Mouse (Mus musculus): ENCODE measurements around the gene Tmem53. TPM values are rescaled to one million over a fixed set of nuclear protein-coding genes. Genes with fewer than 3 reads are reported as not detected.

The Tmem53 gene
- polyA plus RNA-seq, 2 experiments: 7.7 to 10.5 TPM

- WGBS: 34% methylated on average over 6 of the region's 6 CpGs
- no peaks in the 10 kb centered on the region for H3K9me3 ChIP-seq (ENCODE audit: control insufficient read depth, low read length)
- H3K27ac ChIP-seq (replicated peaks; ENCODE audit: low read depth, low read length): no peak overlapping the region
- ATAC-seq (ENCODE audit: low FRiP score, low read depth): no peak
- no peak overlapping the region for H3K9ac ChIP-seq (ENCODE audit: low read depth, low read length, severe bottlenecking)
- H3K4me1 ChIP-seq (ENCODE audit: control insufficient read depth, insufficient read depth, low read length): peaks cover 9% of the 10 kb centered on the region
- H3K4me3 ChIP-seq (replicated peaks; ENCODE audit: low read length): no peak overlapping the region
- H3K4me2 ChIP-seq (replicated peaks; ENCODE audit: low read depth, low read length, severe bottlenecking): no peak overlapping the region
- DNase-seq (ENCODE audit: low spot score): no peak
- peaks cover 35% of the 10 kb centered on the region for H3K27me3 ChIP-seq (ENCODE audit: control insufficient read depth, insufficient read depth, low read length)
- H3K36me3 ChIP-seq (ENCODE audit: control insufficient read depth, insufficient read depth, low read length): no peaks in the 10 kb centered on the region
- no peak for TF ChIP-seq POLR2A (IDR thresholded peaks at IDR 0.05; ENCODE audit: borderline replicate concordance, extremely low read depth, insufficient read depth, insufficient read length)
Measured at GRCm38 (mm10) chr4:117307270-117307669, 55.5 kb downstream of the Tmem53 start.

- peaks cover 32% of the 10 kb centered on the region for H3K27me3 ChIP-seq (ENCODE audit: control insufficient read depth, insufficient read depth, low read length)
- H3K4me3 ChIP-seq (replicated peaks; ENCODE audit: low read length): no peak overlapping the region
- ATAC-seq (ENCODE audit: low FRiP score, low read depth) (no peak), DNase-seq (ENCODE audit: low spot score) (no peak)
- TF ChIP-seq POLR2A (IDR thresholded peaks at IDR 0.05; ENCODE audit: borderline replicate concordance, extremely low read depth, insufficient read depth, insufficient read length): no peak
- 94% methylated on average over 1 of the region's 1 CpGs for WGBS
- H3K9ac ChIP-seq (ENCODE audit: low read depth, low read length, severe bottlenecking): no peak overlapping the region
- no peaks in the 10 kb centered on the region for H3K9me3 ChIP-seq (ENCODE audit: control insufficient read depth, low read length)
- peaks cover 13% of the 10 kb centered on the region for H3K4me1 ChIP-seq (ENCODE audit: control insufficient read depth, insufficient read depth, low read length)
- no peak overlapping the region for H3K4me2 ChIP-seq (replicated peaks; ENCODE audit: low read depth, low read length, severe bottlenecking)
- H3K27ac ChIP-seq (replicated peaks; ENCODE audit: low read depth, low read length): no peak overlapping the region
- no peaks in the 10 kb centered on the region for H3K36me3 ChIP-seq (ENCODE audit: control insufficient read depth, insufficient read depth, low read length)
Measured at GRCm38 (mm10) chr4:117309427-117309826, 57.7 kb downstream of the Tmem53 start.

GRCm38 (mm10) chr4:117311891-117312290 is 60.1 kb downstream of the Tmem53 start:
- TF ChIP-seq POLR2A (IDR thresholded peaks at IDR 0.05; ENCODE audit: borderline replicate concordance, extremely low read depth, insufficient read depth, insufficient read length): no peak
- Histone ChIP-seq H3K9me3 (ENCODE audit: control insufficient read depth, low read length) (no peaks in the 10 kb centered on the region), H3K4me2 (replicated peaks; ENCODE audit: low read depth, low read length, severe bottlenecking) (no peak overlapping the region), H3K27ac (replicated peaks; ENCODE audit: low read depth, low read length) (no peak overlapping the region), H3K9ac (ENCODE audit: low read depth, low read length, severe bottlenecking) (no peak overlapping the region), H3K4me3 (replicated peaks; ENCODE audit: low read length) (no peak overlapping the region), H3K36me3 (ENCODE audit: control insufficient read depth, insufficient read depth, low read length) (no peaks in the 10 kb centered on the region), H3K4me1 (ENCODE audit: control insufficient read depth, insufficient read depth, low read length) (peaks cover 30% of the 10 kb centered on the region), H3K27me3 (ENCODE audit: control insufficient read depth, insufficient read depth, low read length) (peaks cover 20% of the 10 kb centered on the region)
- DNase-seq (ENCODE audit: low spot score) (no peak), ATAC-seq (ENCODE audit: low FRiP score, low read depth) (no peak)
- 28% methylated on average over 5 of the region's 5 CpGs for WGBS

- Histone ChIP-seq H3K4me1 (ENCODE audit: control insufficient read depth, insufficient read depth, low read length) (peaks cover 37% of the 10 kb centered on the region), H3K27me3 (ENCODE audit: control insufficient read depth, insufficient read depth, low read length) (peaks cover 20% of the 10 kb centered on the region), H3K4me2 (replicated peaks; ENCODE audit: low read depth, low read length, severe bottlenecking) (peak overlapping the region; percentile 19; the same call in 1 of the 2 replicates), H3K9me3 (ENCODE audit: control insufficient read depth, low read length) (no peaks in the 10 kb centered on the region), H3K36me3 (ENCODE audit: control insufficient read depth, insufficient read depth, low read length) (no peaks in the 10 kb centered on the region), H3K4me3 (replicated peaks; ENCODE audit: low read length) (no peak overlapping the region), H3K9ac (ENCODE audit: low read depth, low read length, severe bottlenecking) (no peak overlapping the region), H3K27ac (replicated peaks; ENCODE audit: low read depth, low read length) (no peak overlapping the region)
- no peak for ATAC-seq (ENCODE audit: low FRiP score, low read depth)
- no peak for DNase-seq (ENCODE audit: low spot score)
- no peak for TF ChIP-seq POLR2A (IDR thresholded peaks at IDR 0.05; ENCODE audit: borderline replicate concordance, extremely low read depth, insufficient read depth, insufficient read length)
- WGBS: 7% methylated on average over 22 of the region's 26 CpGs
Measured at GRCm38 (mm10) chr4:117312416-117313084, 60.8 kb downstream of the Tmem53 start.

- Histone ChIP-seq H3K36me3 (ENCODE audit: control insufficient read depth, insufficient read depth, low read length) (no peaks in the 10 kb centered on the region), H3K4me1 (ENCODE audit: control insufficient read depth, insufficient read depth, low read length) (peaks cover 38% of the 10 kb centered on the region), H3K9me3 (ENCODE audit: control insufficient read depth, low read length) (no peaks in the 10 kb centered on the region), H3K27ac (replicated peaks; ENCODE audit: low read depth, low read length) (no peak overlapping the region), H3K27me3 (ENCODE audit: control insufficient read depth, insufficient read depth, low read length) (peaks cover 20% of the 10 kb centered on the region), H3K4me2 (replicated peaks; ENCODE audit: low read depth, low read length, severe bottlenecking) (no peak overlapping the region), H3K4me3 (replicated peaks; ENCODE audit: low read length) (no peak overlapping the region), H3K9ac (ENCODE audit: low read depth, low read length, severe bottlenecking) (no peak overlapping the region)
- ATAC-seq (ENCODE audit: low FRiP score, low read depth) (no peak), DNase-seq (ENCODE audit: low spot score) (no peak)
- 18% methylated on average over 4 of the region's 4 CpGs for WGBS
- TF ChIP-seq POLR2A (IDR thresholded peaks at IDR 0.05; ENCODE audit: borderline replicate concordance, extremely low read depth, insufficient read depth, insufficient read length): no peak
Measured at GRCm38 (mm10) chr4:117313085-117313424, 61.3 kb downstream of the Tmem53 start.

Measured in limb, embryonic 14.5 days (tissue).